Mouse (Mus musculus) embryonic facial prominence, embryonic 11.5 days (tissue): ENCODE results near the gene Angptl2. TPM values are rescaled to one million over a fixed set of nuclear protein-coding genes. Genes with fewer than 3 reads are reported as not detected.

Experiments used
- ATAC-seq: fragments of 200-750 bp; cut with Nextera tagmentation; replicated peaks from 2 replicates; pipeline ENCODE4 v1.8.0; 2017; ENCODE audit warnings: low read depth; ENCODE audit not compliant: insufficient number of reproducible peaks, low FRiP score, low TSS enrichment
- DNase-seq: peaks from one replicate; pipeline ENCODE4 v3.0.0-alpha.2; 2015; ENCODE audit warnings: low spot score
- H3K27ac ChIP-seq: fragments of 300-500 bp; sonication (generic); replicated peaks from 2 replicates; pipeline ENCODE4 v1.5.1; 2014; ENCODE audit warnings: mild to moderate bottlenecking, low read depth, low read length, control low read depth
- H3K27me3 ChIP-seq: fragments of 300-500 bp; sonication (generic); 2 replicates; pipeline ENCODE4 v1.6.1; 2014; ENCODE audit warnings: mild to moderate bottlenecking, low read length, moderate library complexity, mixed read lengths; ENCODE audit not compliant: control insufficient read depth, insufficient read depth
- H3K36me3 ChIP-seq: fragments of 300-500 bp; sonication (generic); replicated peaks from 2 replicates; pipeline ENCODE4 v1.6.1; 2014; ENCODE audit warnings: low read depth, mild to moderate bottlenecking, low read length, moderate library complexity, mixed read lengths; ENCODE audit not compliant: control insufficient read depth, insufficient read depth
- H3K4me1 ChIP-seq: fragments of 300-500 bp; sonication (generic); 2 replicates; pipeline ENCODE4 v1.6.1; 2014; ENCODE audit warnings: low read length, mixed read lengths; ENCODE audit not compliant: control insufficient read depth, insufficient read depth
- H3K4me2 ChIP-seq: fragments of 300-500 bp; sonication (generic); 2 replicates; pipeline ENCODE4 v1.6.1; 2014; ENCODE audit warnings: low read depth, mild to moderate bottlenecking, control low read depth, low read length, moderate library complexity
- H3K4me3 ChIP-seq: fragments of 300-500 bp; sonication (generic); 2 replicates; pipeline ENCODE4 v1.5.1; 2014; ENCODE audit warnings: low read depth, low read length, control low read depth
- H3K9ac ChIP-seq: fragments of 300-500 bp; sonication (generic); replicated peaks from 2 replicates; pipeline ENCODE4 v1.6.1; 2014; ENCODE audit warnings: mild to moderate bottlenecking, control low read depth, low read length
- H3K9me3 ChIP-seq: fragments of 300-500 bp; sonication (generic); replicated peaks from 2 replicates; pipeline ENCODE4 v1.6.1; 2016; ENCODE audit warnings: mild to moderate bottlenecking, low read length, inconsistent platforms, mixed read lengths; ENCODE audit not compliant: control insufficient read depth
- WGBS: fragments of 180-500 bp; shearing (Covaris S2); extraction: QIAGEN DNeasy Blood & Tissue Kit; methylation state at CpG from one replicate; pipeline ENCODE4 v1.1.7; 2014; 5-methylcytosine and 5-hydroxymethylcytosine counted together
- polyA plus RNA-seq: library from polyadenylated mRNA; unstranded; fragments of >200 nt; fragmentation: Nextera tagmentation; extraction: Ambion mirVana; gene quantifications from 2 replicates; pipeline ENCODE4 v1.2.1, GENCODE M21; 2014

Gene Angptl2
- polyA plus RNA-seq, 1 experiment from 2014 or later = 28.6 TPM

- Histone ChIP-seq H3K36me3 (no peaks in the 10 kb centered on the region; the same call in none of the 2 replicates), H3K4me2 (no peak overlapping the region), H3K9ac (no peak overlapping the region), H3K4me3 (no peak overlapping the region), H3K4me1 (no peaks in the 10 kb centered on the region; the same call in 1 of the 2 replicates), H3K9me3 (no peaks in the 10 kb centered on the region), H3K27me3 (no peaks in the 10 kb centered on the region), H3K27ac (no peak overlapping the region)
- DNase-seq = no peak
- no peak for ATAC-seq
- 90% methylated on average over 7 of the region's 7 CpGs for WGBS
Measured at GRCm38 (mm10) chr2:33225921-33226320, 10.1 kb downstream of the Angptl2 start.

- Histone ChIP-seq H3K9ac (no peak overlapping the region), H3K27me3 (no peaks in the 10 kb centered on the region), H3K36me3 (no peaks in the 10 kb centered on the region; the same call in 1 of the 2 replicates), H3K9me3 (no peaks in the 10 kb centered on the region), H3K27ac (no peak overlapping the region), H3K4me3 (no peak overlapping the region), H3K4me2 (no peak overlapping the region), H3K4me1 (no peaks in the 10 kb centered on the region; the same call in 1 of the 2 replicates)
- no peak for ATAC-seq
- 93% methylated on average over 11 of the region's 11 CpGs for WGBS
- DNase-seq = no peak
Measured at GRCm38 (mm10) chr2:33228077-33228476, 12.2 kb downstream of the Angptl2 start.

GRCm38 (mm10) chr2:33228551-33228950, 12.7 kb downstream of the Angptl2 start:
- H3K36me3 ChIP-seq = no peaks in the 10 kb centered on the region; the same call in 1 of the 2 replicates
- no peak for ATAC-seq

GRCm38 (mm10) chr2:33230701-33231100, 14.8 kb downstream of the Angptl2 start:
- no peak for ATAC-seq
- no peak overlapping the region for H3K4me2 ChIP-seq
- H3K27ac ChIP-seq = no peak overlapping the region
- H3K4me3 ChIP-seq = no peak overlapping the region
- no peak overlapping the region for H3K9ac ChIP-seq
- no peaks in the 10 kb centered on the region for H3K27me3 ChIP-seq
- no peak for DNase-seq
- no peaks in the 10 kb centered on the region; the same call in 1 of the 2 replicates for H3K4me1 ChIP-seq
- H3K36me3 ChIP-seq = no peaks in the 10 kb centered on the region; the same call in 1 of the 2 replicates
- no peaks in the 10 kb centered on the region for H3K9me3 ChIP-seq
- 56% methylated on average over 10 of the region's 10 CpGs for WGBS

More at GRCm38 (mm10) chr2:33228551-33228950, 12.7 kb downstream of the Angptl2 start:
- Histone ChIP-seq H3K27ac (no peak overlapping the region), H3K27me3 (no peaks in the 10 kb centered on the region), H3K4me2 (no peak overlapping the region), H3K4me3 (no peak overlapping the region), H3K9ac (no peak overlapping the region), H3K9me3 (no peaks in the 10 kb centered on the region), H3K4me1 (no peaks in the 10 kb centered on the region; the same call in 1 of the 2 replicates)
- no peak for DNase-seq
- WGBS = 96% methylated on average over 15 of the region's 15 CpGs

- Histone ChIP-seq H3K27me3 (no peaks in the 10 kb centered on the region), H3K4me2 (no peak overlapping the region), H3K9ac (no peak overlapping the region), H3K4me3 (no peak overlapping the region), H3K36me3 (no peaks in the 10 kb centered on the region; the same call in 1 of the 2 replicates), H3K9me3 (no peaks in the 10 kb centered on the region), H3K4me1 (no peaks in the 10 kb centered on the region; the same call in 1 of the 2 replicates), H3K27ac (no peak overlapping the region)
- 81% methylated on average over 2 of the region's 2 CpGs for WGBS
- ATAC-seq (no peak), DNase-seq (no peak)
Measured at GRCm38 (mm10) chr2:33231788-33232187, 15.9 kb downstream of the Angptl2 start.

GRCm38 (mm10) chr2:33232782-33233570, 17.1 kb downstream of the Angptl2 start:
- H3K36me3 ChIP-seq = no peaks in the 10 kb centered on the region; the same call in 1 of the 2 replicates
- H3K9me3 ChIP-seq = no peaks in the 10 kb centered on the region
- 67% methylated on average over 6 of the region's 6 CpGs for WGBS
- no peaks in the 10 kb centered on the region; the same call in 1 of the 2 replicates for H3K4me1 ChIP-seq
- DNase-seq (no peak), ATAC-seq (no peak)
- H3K4me2 ChIP-seq = no peak overlapping the region
- no peak overlapping the region for H3K4me3 ChIP-seq
- H3K27ac ChIP-seq = no peak overlapping the region; the same call in 1 of the 2 replicates
- H3K27me3 ChIP-seq = no peaks in the 10 kb centered on the region
- no peak overlapping the region for H3K9ac ChIP-seq

- no peak for ATAC-seq
- 60% methylated on average over 5 of the region's 5 CpGs for WGBS
Measured at GRCm38 (mm10) chr2:33233856-33234255, 18.0 kb downstream of the Angptl2 start.

GRCm38 (mm10) chr2:33234848-33235247, 19.0 kb downstream of the Angptl2 start:
- Histone ChIP-seq H3K4me2 (no peak overlapping the region), H3K4me1 (no peaks in the 10 kb centered on the region; the same call in 1 of the 2 replicates), H3K9me3 (no peaks in the 10 kb centered on the region), H3K9ac (no peak overlapping the region), H3K27ac (no peak overlapping the region), H3K36me3 (no peaks in the 10 kb centered on the region; the same call in 1 of the 2 replicates), H3K4me3 (no peak overlapping the region), H3K27me3 (no peaks in the 10 kb centered on the region)
- ATAC-seq (no peak), DNase-seq (no peak)
- 77% methylated on average over 4 of the region's 4 CpGs for WGBS

More at GRCm38 (mm10) chr2:33233856-33234255, 18.0 kb downstream of the Angptl2 start:
- H3K27me3 ChIP-seq = no peaks in the 10 kb centered on the region
- H3K9ac ChIP-seq = no peak overlapping the region
- H3K4me1 ChIP-seq = no peaks in the 10 kb centered on the region; the same call in 1 of the 2 replicates
- H3K9me3 ChIP-seq = no peaks in the 10 kb centered on the region
- no peaks in the 10 kb centered on the region; the same call in 1 of the 2 replicates for H3K36me3 ChIP-seq
- DNase-seq = no peak
- H3K27ac ChIP-seq = no peak overlapping the region
- H3K4me2 ChIP-seq = no peak overlapping the region
- H3K4me3 ChIP-seq = no peak overlapping the region
